Mouse (Mus musculus) cerebellum, adult 2 months (tissue): Measurements from ENCODE around the gene Creg2. TPM values are rescaled to one million over a fixed set of nuclear protein-coding genes. Genes with fewer than 3 reads are reported as not detected.
A peak's percentile ranks its signal among the peaks of the same experiment; 100 is the strongest.

Experiments
- DNase-seq, 2 experiments: peaks; one replicate each; pipeline ENCODE4 v3.0.0; 2021
- H3K27ac ChIP-seq: fragments of 200-500 bp; 2 replicates; pipeline ENCODE4 v1.5.1; 2012; ENCODE audit warnings: low read length, control low read depth, inconsistent platforms; ENCODE audit not compliant: insufficient read depth
- H3K27me3 ChIP-seq: fragments of 200-500 bp; 2 replicates; pipeline ENCODE4 v1.6.1; 2012; ENCODE audit warnings: inconsistent platforms, mild to moderate bottlenecking, low read length, moderate library complexity; ENCODE audit not compliant: control insufficient read depth, insufficient read depth
- H3K4me1 ChIP-seq: fragments of 200-500 bp; 2 replicates; pipeline ENCODE4 v1.6.1; 2011; ENCODE audit warnings: low read length; ENCODE audit not compliant: control insufficient read depth, insufficient read depth
- H3K4me3 ChIP-seq: fragments of 200-500 bp; replicated peaks from 2 replicates; pipeline ENCODE3; 2011; ENCODE audit warnings: mild to moderate bottlenecking, low read depth, low read length, control low read depth; ENCODE audit not compliant: insufficient read depth
- CTCF ChIP-seq: fragments of 200-500 bp; IDR thresholded peaks from 2 replicates; pipeline ENCODE4 v1.5.1; 2011; ENCODE audit warnings: low read depth, mild to moderate bottlenecking, control low read depth, low read length, moderate library complexity, borderline replicate concordance; ENCODE audit not compliant: insufficient read depth
- POLR2A ChIP-seq: fragments of 200-500 bp; IDR thresholded peaks from 2 replicates; pipeline ENCODE4 v1.6.1; 2011; ENCODE audit warnings: low read length, control low read depth, borderline replicate concordance; ENCODE audit not compliant: insufficient read depth
- WGBS: fragments of 180-500 bp; shearing (Covaris S2); methylation state at CpG from one replicate; pipeline ENCODE4 v1.1.7; 2018; 5-methylcytosine and 5-hydroxymethylcytosine counted together
- polyA plus RNA-seq: library from polyadenylated mRNA; depleted of rRNA; stranded (reverse); fragments of >200 nt; gene quantifications from 2 replicates; pipeline ENCODE4 v1.2.3, GENCODE M21; 2012

Gene Creg2
- polyA plus RNA-seq, 1 experiment: 8.2 TPM

DNA sequence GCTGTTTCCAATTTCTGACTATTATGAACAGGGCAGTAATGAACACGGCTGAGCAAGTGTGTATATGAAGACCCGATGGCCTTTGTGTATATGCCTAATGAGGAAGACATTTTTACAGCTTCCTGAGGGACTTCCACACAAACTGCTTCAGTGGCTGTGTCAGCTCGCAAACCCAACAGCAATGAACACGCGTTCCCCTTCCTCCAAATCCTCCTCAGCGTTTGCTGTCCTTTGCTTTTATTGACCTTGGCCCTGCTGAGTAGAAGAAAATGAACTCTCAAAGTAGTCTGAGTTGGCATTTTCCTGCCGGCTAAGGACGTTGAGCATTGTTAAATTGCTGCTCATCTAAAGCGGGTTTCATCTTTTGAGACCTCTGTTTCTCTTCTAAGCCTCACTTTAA, 65.9 kb downstream of the Creg2 start:
- H3K27ac ChIP-seq: no peak overlapping the region
- no peaks in the 10 kb centered on the region; the same call in 1 of the 2 replicates for H3K4me1 ChIP-seq
- DNase-seq: no peak
- 90% methylated on average over 9 of the region's 9 CpGs for WGBS
- no peaks in the 10 kb centered on the region for H3K27me3 ChIP-seq
- H3K4me3 ChIP-seq: no peak overlapping the region
- TF ChIP-seq CTCF: no peak
- no peak for TF ChIP-seq POLR2A

DNA sequence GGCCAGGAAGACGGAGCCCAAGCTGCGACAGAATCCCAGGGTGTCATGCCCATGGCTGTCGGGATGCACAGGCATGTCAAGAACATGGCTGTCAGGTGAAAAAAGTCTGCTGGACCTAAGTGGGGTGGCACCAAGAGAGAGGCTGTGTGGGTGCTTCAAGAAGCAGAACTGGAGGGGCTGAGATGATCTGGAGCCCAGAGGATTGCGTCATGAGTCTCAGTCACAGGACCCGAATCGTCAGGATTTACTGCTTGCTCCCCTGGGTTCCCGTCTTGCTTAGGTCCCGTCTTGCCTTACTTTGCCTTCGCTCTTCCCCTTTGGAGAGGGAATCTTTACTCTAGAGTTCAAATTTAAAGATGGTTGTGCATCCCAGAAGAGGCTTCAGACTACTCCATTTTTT, 68.1 kb downstream of the Creg2 start:
- no peak for DNase-seq
- WGBS: 89% methylated on average over 9 of the region's 9 CpGs
- no peaks in the 10 kb centered on the region for H3K27me3 ChIP-seq
- no peak overlapping the region for H3K27ac ChIP-seq
- no peaks in the 10 kb centered on the region for H3K4me1 ChIP-seq
- H3K4me3 ChIP-seq: no peak overlapping the region
- TF ChIP-seq CTCF: no peak
- TF ChIP-seq POLR2A: no peak

DNA sequence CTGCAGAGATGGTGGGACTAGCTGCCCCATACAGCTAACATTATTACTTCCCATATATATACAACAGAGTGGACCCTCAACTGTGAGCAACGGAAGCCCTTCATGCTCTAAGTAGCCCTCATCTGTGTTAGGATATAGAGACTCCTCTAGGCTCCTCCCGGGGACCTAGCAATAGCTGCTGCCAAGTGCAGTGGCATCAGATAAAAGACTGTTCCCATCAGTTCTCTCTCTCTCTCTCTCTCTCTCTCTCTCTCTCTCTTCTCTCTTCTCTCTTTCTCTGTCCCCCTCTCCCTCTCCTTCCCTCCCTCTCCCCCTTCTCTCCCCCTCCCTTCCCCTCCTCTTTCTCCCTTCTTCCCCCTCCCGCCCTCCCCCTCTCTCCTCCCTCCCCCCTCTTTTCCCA, 70.1 kb downstream of the Creg2 start:
- H3K27ac ChIP-seq: no peak overlapping the region
- H3K4me3 ChIP-seq: no peak overlapping the region
- no peaks in the 10 kb centered on the region for H3K27me3 ChIP-seq
- no peaks in the 10 kb centered on the region for H3K4me1 ChIP-seq
- no peak for DNase-seq
- 63% methylated on average over 2 of the region's 3 CpGs for WGBS
- TF ChIP-seq CTCF: no peak
- no peak for TF ChIP-seq POLR2A

DNA sequence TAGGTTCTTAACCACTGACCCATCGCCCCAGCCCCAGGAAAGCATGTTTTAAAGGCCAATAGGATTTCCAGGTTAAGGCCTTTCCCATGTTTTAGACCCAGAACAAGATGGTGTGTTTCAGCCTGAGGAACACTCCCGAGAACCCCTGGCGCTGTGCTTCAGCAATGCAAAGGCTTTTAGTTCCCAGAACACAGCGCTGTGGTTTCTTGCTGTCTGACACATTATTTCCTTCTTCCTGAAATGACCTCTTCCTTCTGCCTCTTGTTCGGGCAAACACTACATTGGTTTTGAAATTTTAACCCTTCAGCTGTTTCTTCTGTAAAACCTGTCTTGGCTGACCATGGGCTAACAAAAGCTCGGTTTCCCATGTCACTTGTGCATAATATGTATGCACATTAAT, 72.1 kb downstream of the Creg2 start:
- no peak for DNase-seq
- Histone ChIP-seq H3K27me3 (no peaks in the 10 kb centered on the region), H3K4me3 (no peak overlapping the region), H3K27ac (no peak overlapping the region), H3K4me1 (peaks cover 4% of the 10 kb centered on the region; the same call in 1 of the 2 replicates)
- TF ChIP-seq CTCF (no peak), POLR2A (no peak)
- 83% methylated on average over 6 of the region's 6 CpGs for WGBS

- H3K27me3 ChIP-seq: no peaks in the 10 kb centered on the region
- no peak for DNase-seq
- H3K27ac ChIP-seq: no peak overlapping the region
- no peak overlapping the region for H3K4me3 ChIP-seq
- peaks cover 4% of the 10 kb centered on the region; the same call in 1 of the 2 replicates for H3K4me1 ChIP-seq
- 89% methylated on average over 5 of the region's 5 CpGs for WGBS
- TF ChIP-seq POLR2A: no peak
- TF ChIP-seq CTCF: no peak
These were observed 72.8 kb downstream of the Creg2 start for GRCm38 (mm10) chr1:39578446-39578845.

DNA sequence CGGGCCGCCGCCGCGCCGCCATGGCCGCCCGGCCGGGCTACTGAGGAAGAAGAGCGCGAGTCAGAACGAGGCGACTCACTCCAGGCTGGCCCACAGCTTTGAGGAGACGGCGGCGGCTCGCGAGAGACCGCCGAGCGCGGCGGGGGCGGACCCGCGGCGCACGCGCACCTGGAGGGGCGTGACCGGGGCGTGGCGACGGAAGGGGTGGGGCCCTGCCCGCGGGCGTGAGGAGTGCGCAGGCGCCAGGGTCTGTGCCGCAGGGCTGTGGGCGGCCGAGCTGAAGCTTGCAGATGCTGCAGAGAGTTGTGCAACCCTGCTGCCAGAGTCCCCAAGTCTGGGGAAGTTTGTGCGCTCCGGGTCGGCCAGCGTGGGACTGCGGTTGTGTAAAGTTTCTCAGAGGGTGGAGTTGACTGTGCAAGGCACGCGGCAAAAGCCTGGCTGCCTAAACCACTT, 74.0 kb downstream of the Creg2 start, which contains the start of gene Rnf149:
TSS of gene Rnf149 (minus strand) at position 153 of the 453 bp plus-strand sequence.
- Histone ChIP-seq H3K4me3 (peak within 1 kb of the TSS; percentile 76), H3K27ac (peak within 1 kb of the TSS; percentile 44), H3K27me3 (no peaks in the 10 kb centered on the region), H3K4me1 (peaks cover 4% of the 10 kb centered on the region; the same call in 1 of the 2 replicates)
- under 1% methylated on average over 49 of the region's 49 CpGs for WGBS
- DNase-seq: peak; percentile 93 to 96
- TF ChIP-seq POLR2A (peak; percentile 97), CTCF (no peak)

GRCm38 (mm10) chr1:39576431-39577243, 74.6 kb downstream of the Creg2 start:
- peaks cover 4% of the 10 kb centered on the region; the same call in 1 of the 2 replicates for H3K4me1 ChIP-seq

More at GRCm38 (mm10) chr1:39576431-39577243, 74.6 kb downstream of the Creg2 start:
- Histone ChIP-seq H3K27ac (peak overlapping the region; percentile 44), H3K27me3 (no peaks in the 10 kb centered on the region), H3K4me3 (peak overlapping the region; percentile 76)
- TF ChIP-seq CTCF (no peak), POLR2A (no peak)
- WGBS: under 1% methylated on average over 87 of the region's 88 CpGs
- DNase-seq: peak in 1 of 2 experiments; percentile 69
